Mouse (Mus musculus) midbrain, embryonic 15.5 days (tissue): ENCODE measurements around the gene D430041D05Rik. TPM values are rescaled to one million over a fixed set of nuclear protein-coding genes. Genes with fewer than 3 reads are reported as not detected.
A peak's percentile ranks its signal among the peaks of the same experiment; 100 is the strongest.

Source experiments
- ATAC-seq: fragments of 200-750 bp; cut with Nextera tagmentation; replicated peaks from 2 replicates; pipeline ENCODE4 v1.8.0; 2017; ENCODE audit warnings: moderate TSS enrichment
- H3K27ac ChIP-seq: fragments of 300-500 bp; sonication (generic); 2 replicates; pipeline ENCODE4 v1.5.1; 2015; ENCODE audit warnings: mild to moderate bottlenecking, inconsistent platforms
- H3K27me3 ChIP-seq: fragments of 300-500 bp; sonication (generic); replicated peaks from 2 replicates; pipeline ENCODE4 v1.6.1; 2015; ENCODE audit warnings: inconsistent platforms
- H3K36me3 ChIP-seq: fragments of 300-500 bp; sonication (generic); replicated peaks from 2 replicates; pipeline ENCODE4 v1.6.1; 2015; ENCODE audit warnings: inconsistent platforms
- H3K4me1 ChIP-seq: fragments of 300-500 bp; sonication (generic); 2 replicates; pipeline ENCODE4 v1.6.1; 2015; ENCODE audit warnings: inconsistent platforms
- H3K4me2 ChIP-seq: fragments of 300-500 bp; sonication (generic); 2 replicates; pipeline ENCODE4 v1.6.1; 2015; ENCODE audit warnings: inconsistent platforms, mild to moderate bottlenecking, moderate library complexity
- H3K4me3 ChIP-seq: fragments of 300-500 bp; sonication (generic); 2 replicates; pipeline ENCODE4 v1.5.1; 2015; ENCODE audit warnings: mild to moderate bottlenecking, inconsistent platforms
- H3K9ac ChIP-seq: fragments of 300-500 bp; sonication (generic); 2 replicates; pipeline ENCODE4 v1.6.1; 2015; ENCODE audit warnings: mild to moderate bottlenecking, inconsistent platforms
- H3K9me3 ChIP-seq: fragments of 300-500 bp; sonication (generic); 2 replicates; pipeline ENCODE4 v1.6.1; 2016; ENCODE audit warnings: inconsistent platforms
- whole genome bisulfite sequencing: fragments of 180-500 bp; shearing (Covaris S2); methylation state at CpG from one replicate; pipeline ENCODE4 v1.1.7; 2015; ENCODE audit warnings: mixed read lengths; 5-methylcytosine and 5-hydroxymethylcytosine counted together
- polyA plus RNA-seq: library from polyadenylated mRNA; unstranded; fragments of >200 nt; fragmentation: Nextera tagmentation; extraction: Ambion mirVana; gene quantifications from 2 replicates; pipeline ENCODE4 v1.2.1, GENCODE M21; 2015

Gene D430041D05Rik
- polyA plus RNA-seq, 1 experiment from 2014 or later, result 11.4 TPM

GRCm38 (mm10) chr2:104430566-104430965 lies 19.8 kb upstream of the D430041D05Rik start:
- peaks cover 33% of the 10 kb centered on the region for H3K36me3 ChIP-seq
- ATAC-seq, result no peak
- no peak overlapping the region for H3K27ac ChIP-seq
- no peaks in the 10 kb centered on the region for H3K27me3 ChIP-seq
- H3K4me2 ChIP-seq, result no peak overlapping the region
- H3K9ac ChIP-seq, result no peak overlapping the region
- H3K9me3 ChIP-seq, result no peaks in the 10 kb centered on the region
- H3K4me1 ChIP-seq, result no peaks in the 10 kb centered on the region
- H3K4me3 ChIP-seq, result no peak overlapping the region
- WGBS, result 92% methylated on average over 5 of the region's 5 CpGs

DNA sequence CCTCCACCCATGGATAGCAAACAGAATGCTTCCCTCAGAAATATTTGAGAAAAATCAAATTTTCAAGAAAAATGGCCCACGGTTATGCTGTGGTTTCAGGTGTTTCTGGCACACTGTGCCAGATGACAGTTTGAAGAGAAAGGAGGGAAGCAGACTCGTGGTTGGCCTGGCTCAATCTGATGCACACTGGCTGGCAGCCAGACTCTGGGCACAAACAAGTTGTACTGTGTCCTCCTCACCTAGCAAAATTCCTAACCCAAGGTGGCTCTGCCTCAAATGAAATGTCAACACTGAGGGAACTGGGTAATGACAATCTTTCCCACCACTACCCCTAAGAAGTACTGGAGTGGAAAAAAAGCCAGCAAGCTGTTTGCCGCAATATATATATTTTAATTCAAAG lies 15.3 kb upstream of the D430041D05Rik start:
- no peak for ATAC-seq
- Histone ChIP-seq H3K27me3 (no peaks in the 10 kb centered on the region), H3K36me3 (peaks cover 16% of the 10 kb centered on the region; the same call in 1 of the 2 replicates), H3K9me3 (no peaks in the 10 kb centered on the region), H3K27ac (no peak overlapping the region), H3K4me2 (no peak overlapping the region), H3K4me3 (no peak overlapping the region), H3K4me1 (no peaks in the 10 kb centered on the region), H3K9ac (no peak overlapping the region)
- 86% methylated on average over 3 of the region's 3 CpGs for WGBS

GRCm38 (mm10) chr2:104422230-104422629 lies 11.4 kb upstream of the D430041D05Rik start:
- no peak overlapping the region for H3K4me2 ChIP-seq
- no peaks in the 10 kb centered on the region for H3K36me3 ChIP-seq
- no peak overlapping the region for H3K27ac ChIP-seq
- H3K27me3 ChIP-seq, result no peaks in the 10 kb centered on the region
- ATAC-seq, result peak; percentile 70
- H3K9ac ChIP-seq, result no peak overlapping the region
- WGBS, result 13% methylated on average over 1 of the region's 1 CpGs
- H3K9me3 ChIP-seq, result no peaks in the 10 kb centered on the region
- no peak overlapping the region for H3K4me3 ChIP-seq
- no peaks in the 10 kb centered on the region for H3K4me1 ChIP-seq

- ATAC-seq, result no peak
- Histone ChIP-seq H3K27me3 (no peaks in the 10 kb centered on the region), H3K4me1 (no peaks in the 10 kb centered on the region), H3K36me3 (no peaks in the 10 kb centered on the region), H3K4me3 (no peak overlapping the region), H3K9me3 (no peaks in the 10 kb centered on the region), H3K27ac (no peak overlapping the region), H3K9ac (no peak overlapping the region), H3K4me2 (no peak overlapping the region)
- 76% methylated on average over 4 of the region's 4 CpGs for WGBS
Measured at GRCm38 (mm10) chr2:104420805-104421204, 10.0 kb upstream of the D430041D05Rik start.

DNA sequence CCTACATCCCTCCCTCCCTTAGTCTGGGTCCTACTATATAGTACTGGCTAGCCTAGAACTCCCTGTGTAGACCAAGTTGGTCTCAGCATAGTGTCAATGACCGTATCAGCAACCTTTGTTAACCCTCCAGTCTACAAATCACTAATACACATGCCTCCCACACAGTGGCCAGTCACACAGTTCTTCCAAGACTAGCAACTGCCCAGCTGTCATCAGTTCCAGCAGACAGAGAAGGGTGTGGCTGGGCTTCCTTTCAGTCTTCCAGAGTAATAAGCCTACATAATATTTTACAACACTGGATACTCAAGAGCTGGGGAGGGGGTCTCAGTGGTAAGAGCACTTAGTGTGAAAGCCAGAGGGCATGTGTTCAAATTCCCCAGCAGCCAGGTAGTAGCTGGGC lies 9.2 kb upstream of the D430041D05Rik start:
- H3K27me3 ChIP-seq, result no peaks in the 10 kb centered on the region
- H3K4me1 ChIP-seq, result no peaks in the 10 kb centered on the region
- no peak overlapping the region for H3K4me2 ChIP-seq
- H3K9ac ChIP-seq, result no peak overlapping the region
- H3K36me3 ChIP-seq, result no peaks in the 10 kb centered on the region
- ATAC-seq, result no peak
- H3K9me3 ChIP-seq, result no peaks in the 10 kb centered on the region
- no peak overlapping the region for H3K4me3 ChIP-seq
- 80% methylated on average over 1 of the region's 1 CpGs for WGBS
- H3K27ac ChIP-seq, result no peak overlapping the region

- Histone ChIP-seq H3K9ac (no peak overlapping the region), H3K36me3 (no peaks in the 10 kb centered on the region), H3K27ac (no peak overlapping the region), H3K4me2 (no peak overlapping the region), H3K4me3 (no peak overlapping the region), H3K9me3 (no peaks in the 10 kb centered on the region), H3K27me3 (no peaks in the 10 kb centered on the region), H3K4me1 (no peaks in the 10 kb centered on the region)
- WGBS, result 87% methylated on average over 2 of the region's 2 CpGs
- no peak for ATAC-seq
Measured at GRCm38 (mm10) chr2:104419411-104419810, 8.6 kb upstream of the D430041D05Rik start.

DNA sequence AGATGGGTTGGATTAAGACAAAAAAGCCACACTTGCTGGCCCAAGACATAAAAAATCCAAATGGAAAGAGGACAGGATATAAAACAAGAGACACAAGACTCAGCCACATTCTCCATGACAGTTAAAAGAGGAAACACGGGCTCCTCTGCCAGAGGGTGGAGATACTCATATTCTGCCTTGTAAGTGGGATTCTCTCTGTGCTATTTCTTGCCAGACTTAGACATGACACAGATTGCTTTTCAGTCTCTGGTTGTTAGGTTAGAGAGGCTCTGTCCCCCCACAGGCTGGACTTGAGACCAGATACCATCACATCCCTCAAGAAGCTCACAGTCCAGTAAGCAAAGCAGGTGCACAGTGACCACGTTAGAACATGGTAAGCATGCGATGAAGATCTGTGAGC lies 2.2 kb upstream of the D430041D05Rik start:
- H3K9me3 ChIP-seq, result no peaks in the 10 kb centered on the region
- H3K36me3 ChIP-seq, result no peaks in the 10 kb centered on the region
- H3K27me3 ChIP-seq, result peaks cover 4% of the 10 kb centered on the region
- no peak overlapping the region for H3K4me3 ChIP-seq
- WGBS, result 84% methylated on average over 3 of the region's 3 CpGs
- H3K9ac ChIP-seq, result no peak overlapping the region
- no peak overlapping the region for H3K27ac ChIP-seq
- H3K4me1 ChIP-seq, result peaks cover 14% of the 10 kb centered on the region
- ATAC-seq, result no peak
- no peak overlapping the region for H3K4me2 ChIP-seq

GRCm38 (mm10) chr2:104412496-104412895 lies 1.7 kb upstream of the D430041D05Rik start:
- H3K4me2 ChIP-seq, result no peak overlapping the region
- H3K27me3 ChIP-seq, result peaks cover 7% of the 10 kb centered on the region
- peaks cover 19% of the 10 kb centered on the region for H3K4me1 ChIP-seq
- H3K27ac ChIP-seq, result no peak overlapping the region
- H3K9ac ChIP-seq, result no peak overlapping the region
- H3K9me3 ChIP-seq, result no peaks in the 10 kb centered on the region
- no peak for ATAC-seq
- no peaks in the 10 kb centered on the region for H3K36me3 ChIP-seq
- 37% methylated on average over 4 of the region's 4 CpGs for WGBS
- no peak overlapping the region for H3K4me3 ChIP-seq

GRCm38 (mm10) chr2:104411806-104412205 lies 993 bp upstream of the D430041D05Rik start:
- H3K4me2 ChIP-seq, result no peak overlapping the region
- H3K27me3 ChIP-seq, result peaks cover 7% of the 10 kb centered on the region
- peaks cover 26% of the 10 kb centered on the region for H3K4me1 ChIP-seq
- no peaks in the 10 kb centered on the region for H3K36me3 ChIP-seq
- no peak for ATAC-seq
- no peaks in the 10 kb centered on the region for H3K9me3 ChIP-seq
- H3K4me3 ChIP-seq, result no peak overlapping the region
- H3K27ac ChIP-seq, result no peak overlapping the region
- H3K9ac ChIP-seq, result no peak overlapping the region
- WGBS, result 86% methylated on average over 7 of the region's 7 CpGs

GRCm38 (mm10) chr2:104409851-104410821 lies 677 bp downstream of the D430041D05Rik start:
- H3K9me3 ChIP-seq, result no peaks in the 10 kb centered on the region
- ATAC-seq, result peak; percentile 96
- H3K9ac ChIP-seq, result peak overlapping the region; percentile 74
- H3K27me3 ChIP-seq, result peaks cover 7% of the 10 kb centered on the region
- H3K27ac ChIP-seq, result peak overlapping the region; percentile 94
- peaks cover 33% of the 10 kb centered on the region for H3K4me1 ChIP-seq
- peak overlapping the region; percentile 73 for H3K4me2 ChIP-seq
- WGBS, result under 1% methylated on average over 111 of the region's 111 CpGs
- peak overlapping the region; percentile 68 for H3K4me3 ChIP-seq
- H3K36me3 ChIP-seq, result no peaks in the 10 kb centered on the region

DNA sequence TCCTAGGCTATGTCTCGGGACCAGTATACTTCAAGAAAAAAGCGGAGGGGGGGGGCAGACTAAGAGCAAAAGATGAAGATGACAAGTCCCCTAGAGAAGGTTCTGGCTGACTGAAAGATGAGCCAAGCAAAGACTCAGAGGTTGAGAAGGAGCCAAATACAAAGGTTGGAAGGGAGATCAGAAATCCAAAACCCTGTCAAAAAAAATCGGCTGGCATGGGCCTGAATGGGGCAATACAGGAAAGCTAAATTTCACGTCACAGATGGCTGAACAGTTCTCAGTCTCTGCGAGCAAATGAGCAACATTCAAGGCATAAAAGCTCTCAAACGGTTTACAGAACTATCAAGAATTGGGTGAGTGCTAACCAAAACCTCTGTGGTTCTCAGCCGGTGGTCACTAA lies 2.5 kb downstream of the D430041D05Rik start:
- peak overlapping the region; percentile 68 for H3K4me3 ChIP-seq
- peak overlapping the region; percentile 73 for H3K4me2 ChIP-seq
- H3K4me1 ChIP-seq, result peaks cover 33% of the 10 kb centered on the region
- H3K27ac ChIP-seq, result no peak overlapping the region
- H3K9ac ChIP-seq, result no peak overlapping the region
- 72% methylated on average over 7 of the region's 7 CpGs for WGBS
- peaks cover 7% of the 10 kb centered on the region for H3K27me3 ChIP-seq
- ATAC-seq, result no peak
- H3K36me3 ChIP-seq, result no peaks in the 10 kb centered on the region
- no peaks in the 10 kb centered on the region for H3K9me3 ChIP-seq

GRCm38 (mm10) chr2:104407913-104408312 lies 2.9 kb downstream of the D430041D05Rik start:
- H3K9me3 ChIP-seq, result no peaks in the 10 kb centered on the region
- ATAC-seq, result no peak
- peaks cover 33% of the 10 kb centered on the region for H3K4me1 ChIP-seq
- WGBS, result 68% methylated on average over 4 of the region's 4 CpGs
- H3K27me3 ChIP-seq, result peaks cover 7% of the 10 kb centered on the region
- H3K4me3 ChIP-seq, result peak overlapping the region; percentile 68; the same call in 1 of the 2 replicates
- H3K4me2 ChIP-seq, result peak overlapping the region; percentile 73
- H3K27ac ChIP-seq, result no peak overlapping the region
- no peaks in the 10 kb centered on the region for H3K36me3 ChIP-seq
- no peak overlapping the region for H3K9ac ChIP-seq

GRCm38 (mm10) chr2:104404036-104404435 lies 6.8 kb downstream of the D430041D05Rik start:
- WGBS, result 87% methylated on average over 6 of the region's 6 CpGs
- H3K9me3 ChIP-seq, result no peaks in the 10 kb centered on the region
- no peak overlapping the region for H3K4me3 ChIP-seq
- H3K36me3 ChIP-seq, result no peaks in the 10 kb centered on the region
- no peak overlapping the region for H3K9ac ChIP-seq
- no peak for ATAC-seq
- H3K27ac ChIP-seq, result no peak overlapping the region
- peaks cover 4% of the 10 kb centered on the region; the same call in 1 of the 2 replicates for H3K27me3 ChIP-seq
- peaks cover 29% of the 10 kb centered on the region for H3K4me1 ChIP-seq
- H3K4me2 ChIP-seq, result no peak overlapping the region
